Mouse (Mus musculus) stomach, embryonic 14.5 days (tissue): Measurements from ENCODE around the gene Rassf8. TPM values are rescaled to one million over a fixed set of nuclear protein-coding genes. Genes with fewer than 3 reads are reported as not detected.

ENCODE experiments used
- ATAC-seq: fragments of 200-750 bp; cut with Nextera tagmentation; 2 replicates; pipeline ENCODE4 v1.8.0; 2017; ENCODE audit warnings: low read depth, moderate TSS enrichment; ENCODE audit not compliant: insufficient number of reproducible peaks, insufficient read depth, low FRiP score
- H3K27ac ChIP-seq: fragments of 300-500 bp; sonication (generic); 2 replicates; pipeline ENCODE4 v1.5.1; 2014; ENCODE audit warnings: mild to moderate bottlenecking, low read length, moderate library complexity, mixed read lengths
- H3K27me3 ChIP-seq: fragments of 300-500 bp; sonication (generic); 2 replicates; pipeline ENCODE4 v1.6.1; 2014; ENCODE audit warnings: low read length, control low read depth, mixed read lengths; ENCODE audit not compliant: control insufficient read depth, insufficient read depth
- H3K36me3 ChIP-seq: fragments of 300-500 bp; sonication (generic); 2 replicates; pipeline ENCODE4 v1.6.1; 2014; ENCODE audit warnings: mild to moderate bottlenecking, control low read depth, low read length, moderate library complexity, mixed read lengths; ENCODE audit not compliant: control insufficient read depth, insufficient read depth
- H3K4me1 ChIP-seq: fragments of 300-500 bp; sonication (generic); 2 replicates; pipeline ENCODE4 v1.6.1; 2014; ENCODE audit warnings: low read length, control low read depth, mixed read lengths; ENCODE audit not compliant: control insufficient read depth, insufficient read depth
- H3K4me2 ChIP-seq: fragments of 300-500 bp; sonication (generic); replicated peaks from 2 replicates; pipeline ENCODE4 v1.6.1; 2014; ENCODE audit warnings: low read depth, low read length, control low read depth
- H3K4me3 ChIP-seq: fragments of 300-500 bp; sonication (generic); 2 replicates; pipeline ENCODE4 v1.5.1; 2014; ENCODE audit warnings: low read depth, low read length, control low read depth
- H3K9ac ChIP-seq: fragments of 300-500 bp; sonication (generic); replicated peaks from 2 replicates; pipeline ENCODE4 v1.6.1; 2014; ENCODE audit warnings: low read depth, mild to moderate bottlenecking, control low read depth, low read length, moderate library complexity, mixed read lengths
- H3K9me3 ChIP-seq: fragments of 300-500 bp; sonication (generic); 2 replicates; pipeline ENCODE4 v1.6.1; 2016; ENCODE audit warnings: low read depth, low read length, control low read depth; ENCODE audit not compliant: control insufficient read depth
- WGBS: fragments of 180-500 bp; shearing (Covaris S2); extraction: QIAGEN DNeasy Blood & Tissue Kit; methylation state at CpG from one replicate; pipeline ENCODE4 v1.1.7; 2014; 5-methylcytosine and 5-hydroxymethylcytosine counted together
- polyA plus RNA-seq: library from polyadenylated mRNA; unstranded; fragments of >200 nt; fragmentation: Nextera tagmentation; extraction: Ambion mirVana; gene quantifications from 2 replicates; pipeline ENCODE4 v1.2.1, GENCODE M21; 2014

Gene Rassf8
- polyA plus RNA-seq: 10.5 and 11.4 TPM in 2 replicates

DNA sequence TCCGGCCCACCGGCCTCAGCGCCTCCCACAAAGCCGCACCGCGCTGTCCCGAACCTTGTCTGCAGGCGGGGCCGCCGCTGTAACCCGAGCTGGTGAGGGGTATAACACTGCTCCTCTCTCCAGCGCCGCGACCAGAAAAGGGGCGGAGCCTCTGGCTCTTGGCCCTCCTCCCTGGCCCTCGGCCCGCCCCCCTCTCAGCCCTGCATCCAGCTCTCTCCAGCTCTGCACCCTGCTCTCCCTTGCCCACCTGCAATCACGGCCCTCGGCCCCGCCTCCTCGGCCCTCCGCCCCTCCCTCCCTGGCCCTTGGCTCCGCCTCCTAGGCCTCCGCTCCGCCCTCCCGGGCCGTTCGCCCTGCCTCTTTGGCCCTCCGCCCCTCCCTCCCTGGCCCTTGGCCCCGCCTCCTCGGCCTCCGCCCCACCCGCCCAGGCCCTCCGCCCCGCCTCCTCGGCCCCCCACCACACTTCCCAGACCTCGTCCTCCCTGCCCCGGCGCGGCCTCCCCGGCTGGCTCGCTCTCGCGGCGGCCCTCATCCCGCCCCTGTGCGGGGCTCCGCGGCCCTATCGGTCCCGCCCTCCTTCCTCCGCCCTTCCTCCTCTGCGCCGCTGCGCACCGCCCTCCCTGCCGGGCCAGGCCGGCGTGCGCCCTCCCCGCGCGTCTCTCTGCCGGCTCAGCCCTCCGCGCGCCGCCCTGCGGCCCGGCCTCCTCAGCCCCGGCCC, at the start of gene Rassf8:
Rassf8 (plus strand) TSS at position 617 of the 718 bp plus-strand sequence.
- H3K27ac ChIP-seq: peak within 1 kb of the TSS; percentile 87
- no peaks in the 10 kb centered on the region for H3K9me3 ChIP-seq
- peaks cover 12% of the 10 kb centered on the region; the same call in 1 of the 2 replicates for H3K4me1 ChIP-seq
- no peaks in the 10 kb centered on the region for H3K27me3 ChIP-seq
- no peaks in the 10 kb centered on the region for H3K36me3 ChIP-seq
- peak within 1 kb of the TSS; percentile 57 for H3K4me2 ChIP-seq
- 1% methylated on average over 59 of the region's 71 CpGs for WGBS
- ATAC-seq: peak; percentile 96
- H3K4me3 ChIP-seq: peak within 1 kb of the TSS; percentile 76
- peak within 1 kb of the TSS; percentile 87 for H3K9ac ChIP-seq

DNA sequence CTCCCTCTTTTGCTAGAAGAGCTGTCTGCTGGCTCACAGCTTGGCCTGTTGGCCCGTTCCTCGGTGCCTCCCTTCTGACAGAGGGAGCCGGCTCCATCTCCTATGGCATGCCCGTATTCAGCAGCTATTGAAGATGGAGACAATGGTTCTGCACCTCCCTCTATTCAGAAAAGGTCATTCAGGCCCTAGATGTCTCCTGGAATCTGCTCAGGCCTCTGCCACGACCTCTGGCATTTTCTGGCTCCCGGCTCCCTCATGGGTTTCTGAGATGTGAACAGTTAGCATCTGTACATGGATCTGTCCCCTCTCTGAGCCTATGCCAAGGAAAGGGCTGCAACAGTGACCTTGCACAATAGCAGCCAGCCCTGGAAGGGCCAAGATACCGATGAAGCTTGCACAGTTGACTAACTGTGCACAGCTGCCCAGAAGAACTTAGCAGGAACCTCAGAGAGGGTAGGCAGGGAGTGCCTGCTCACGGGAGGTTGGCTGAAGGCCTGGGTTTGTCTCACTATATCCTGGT, 45.5 kb upstream of the Rassf8 start:
- Histone ChIP-seq H3K4me2 (no peak overlapping the region), H3K36me3 (no peaks in the 10 kb centered on the region), H3K4me3 (no peak overlapping the region), H3K27me3 (no peaks in the 10 kb centered on the region), H3K9ac (no peak overlapping the region), H3K27ac (no peak overlapping the region), H3K9me3 (no peaks in the 10 kb centered on the region), H3K4me1 (no peaks in the 10 kb centered on the region)
- 69% methylated on average over 8 of the region's 8 CpGs for WGBS
- ATAC-seq: no peak

DNA sequence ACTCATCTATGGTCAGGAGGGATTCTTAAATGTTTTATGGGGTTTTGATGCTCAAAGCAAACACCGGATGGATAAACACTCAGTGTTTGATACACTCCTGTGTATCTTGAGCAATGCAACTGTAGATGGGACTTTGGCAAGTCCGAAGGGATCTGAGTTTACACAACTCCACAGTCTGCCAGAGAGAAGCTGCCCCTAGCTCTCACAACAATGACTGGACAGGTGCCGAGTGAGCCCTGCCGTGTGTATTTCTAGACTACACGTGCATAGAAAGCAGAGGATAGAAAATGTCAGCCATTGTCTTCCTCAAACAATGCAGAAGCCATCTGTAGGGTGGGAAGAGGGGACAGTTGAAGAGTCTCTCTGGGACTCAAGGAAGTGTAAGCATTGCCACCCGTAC, 42.9 kb upstream of the Rassf8 start:
- Histone ChIP-seq H3K9me3 (no peaks in the 10 kb centered on the region), H3K4me3 (no peak overlapping the region), H3K4me2 (no peak overlapping the region), H3K9ac (no peak overlapping the region), H3K4me1 (no peaks in the 10 kb centered on the region), H3K36me3 (no peaks in the 10 kb centered on the region), H3K27me3 (no peaks in the 10 kb centered on the region), H3K27ac (no peak overlapping the region)
- 82% methylated on average over 6 of the region's 6 CpGs for WGBS
- no peak for ATAC-seq

DNA sequence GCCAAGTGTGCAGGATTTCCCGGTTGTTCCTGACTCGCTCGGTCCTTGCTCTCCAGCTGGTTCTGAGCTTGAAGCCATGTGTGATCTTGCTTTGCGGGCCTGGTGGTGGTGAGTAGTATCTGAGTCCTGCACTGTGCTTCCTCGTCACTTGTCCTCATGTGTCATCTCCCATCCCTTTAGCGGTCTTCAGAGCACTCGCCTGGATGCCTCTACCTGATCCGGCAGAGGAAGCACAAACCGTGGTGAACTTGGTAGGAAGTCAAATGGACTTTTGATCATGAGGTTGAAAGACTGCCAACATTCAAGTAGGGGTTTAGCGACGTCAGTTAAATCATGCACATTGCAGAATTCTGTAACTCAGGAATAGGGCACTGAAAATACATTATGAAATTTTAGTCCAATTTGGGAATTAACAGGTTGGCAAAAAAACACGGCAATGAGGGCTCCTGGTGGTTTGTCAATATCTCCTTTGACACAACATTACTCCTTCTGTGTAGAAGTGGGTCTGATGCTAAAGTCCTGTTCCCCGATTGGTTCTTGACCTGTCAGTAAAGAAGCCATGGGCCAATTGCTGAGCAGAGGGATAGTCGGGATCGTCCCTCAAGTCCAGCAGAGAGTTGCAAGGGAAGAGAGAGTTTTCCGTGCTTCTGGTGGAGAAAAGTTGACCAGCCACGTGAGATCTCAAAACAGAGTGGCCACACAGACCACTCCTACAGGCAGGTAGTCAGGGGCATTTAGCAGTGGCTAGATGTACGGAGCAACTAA, 36.4 kb upstream of the Rassf8 start:
- WGBS: 85% methylated on average over 18 of the region's 18 CpGs
- Histone ChIP-seq H3K4me3 (no peak overlapping the region), H3K9ac (no peak overlapping the region), H3K9me3 (no peaks in the 10 kb centered on the region), H3K4me1 (no peaks in the 10 kb centered on the region), H3K27me3 (no peaks in the 10 kb centered on the region), H3K4me2 (no peak overlapping the region), H3K27ac (no peak overlapping the region), H3K36me3 (no peaks in the 10 kb centered on the region)
- no peak for ATAC-seq

DNA sequence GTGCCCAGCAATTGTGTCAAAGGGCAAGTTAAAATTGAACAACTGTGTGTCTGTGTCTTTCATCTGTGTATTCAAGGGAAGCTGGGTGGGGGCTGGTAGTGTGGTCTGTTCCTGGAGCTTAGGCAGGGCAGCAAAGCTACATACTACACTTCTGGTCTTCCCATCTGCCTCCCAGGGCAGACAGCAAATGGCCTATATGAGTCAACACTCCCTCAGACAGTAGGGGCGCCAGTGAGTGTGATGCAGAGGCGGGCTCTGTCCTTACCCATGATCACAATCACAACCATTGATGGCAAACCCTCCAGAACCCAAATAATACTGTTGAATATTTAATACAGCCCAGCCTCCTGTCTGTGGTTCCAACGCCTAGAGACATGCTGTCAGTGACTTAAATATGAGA, 35.8 kb upstream of the Rassf8 start:
- Histone ChIP-seq H3K4me3 (no peak overlapping the region), H3K27ac (no peak overlapping the region), H3K4me2 (no peak overlapping the region), H3K9me3 (no peaks in the 10 kb centered on the region), H3K9ac (no peak overlapping the region), H3K4me1 (no peaks in the 10 kb centered on the region), H3K36me3 (no peaks in the 10 kb centered on the region), H3K27me3 (no peaks in the 10 kb centered on the region)
- 87% methylated on average over 3 of the region's 3 CpGs for WGBS
- no peak for ATAC-seq

DNA sequence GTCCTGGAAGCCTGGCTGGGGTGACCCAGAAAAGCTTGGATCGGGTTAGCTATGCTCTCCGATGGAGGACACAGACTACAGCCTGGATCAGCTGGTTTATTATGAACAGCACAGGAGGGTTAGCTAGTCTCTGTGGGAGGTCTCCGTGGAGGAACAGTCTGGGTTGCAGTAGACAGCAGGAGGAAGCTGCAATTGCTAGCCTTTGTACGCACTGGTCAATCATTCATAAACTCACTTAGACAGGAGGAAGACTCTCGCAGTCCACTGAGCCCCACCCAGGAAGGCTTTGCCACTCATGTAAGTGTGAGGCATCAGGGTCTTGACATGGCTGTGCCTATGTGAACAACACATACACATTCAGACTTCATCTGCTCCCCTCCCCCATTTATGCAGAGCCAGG, 35.2 kb upstream of the Rassf8 start:
- Histone ChIP-seq H3K27me3 (no peaks in the 10 kb centered on the region), H3K9ac (no peak overlapping the region), H3K9me3 (no peaks in the 10 kb centered on the region), H3K27ac (no peak overlapping the region), H3K4me1 (no peaks in the 10 kb centered on the region), H3K4me2 (no peak overlapping the region), H3K36me3 (no peaks in the 10 kb centered on the region), H3K4me3 (no peak overlapping the region)
- no peak for ATAC-seq
- 65% methylated on average over 5 of the region's 5 CpGs for WGBS

DNA sequence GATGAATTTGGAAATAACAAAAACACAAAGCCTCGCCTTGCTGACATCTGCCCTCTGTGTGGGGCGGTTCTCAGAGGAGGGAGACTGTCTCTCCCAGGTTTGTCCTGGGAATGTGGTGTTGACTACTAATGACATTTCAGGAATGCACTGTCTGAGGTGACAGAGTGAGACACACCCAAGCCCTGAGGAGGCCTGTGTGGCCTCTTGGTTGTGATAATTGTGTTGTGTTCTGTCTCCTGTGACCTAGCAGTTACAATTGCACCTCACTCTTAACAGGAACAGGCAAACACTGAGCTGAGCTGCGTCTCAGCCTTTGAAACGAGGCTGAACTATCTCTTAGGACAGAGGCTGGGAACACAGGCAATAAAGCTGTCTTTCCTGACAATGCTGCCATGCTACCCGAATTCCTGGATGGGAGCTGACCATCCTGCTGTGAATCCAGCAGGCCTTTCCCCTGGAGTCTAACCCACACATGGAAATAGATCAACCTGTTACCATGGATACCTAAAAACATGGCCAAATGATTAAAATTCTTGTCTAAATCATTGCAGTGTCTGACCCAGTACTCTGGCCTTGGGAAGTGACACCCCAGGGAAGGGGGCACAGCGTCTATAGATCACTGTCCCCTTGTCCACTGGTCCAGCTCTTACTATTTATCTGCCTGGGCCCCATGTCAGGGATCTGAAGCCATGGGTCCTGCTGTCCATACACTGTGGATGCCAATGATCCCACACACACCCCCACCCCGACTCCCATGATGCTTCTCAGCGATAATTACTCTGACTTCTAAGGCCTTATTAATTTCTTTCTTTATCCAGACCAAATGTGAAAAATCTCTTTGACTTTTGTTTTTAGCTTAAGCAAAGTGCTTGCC, 33.1 kb upstream of the Rassf8 start:
- H3K4me2 ChIP-seq: no peak overlapping the region
- H3K36me3 ChIP-seq: no peaks in the 10 kb centered on the region
- H3K9ac ChIP-seq: no peak overlapping the region
- no peaks in the 10 kb centered on the region for H3K4me1 ChIP-seq
- H3K9me3 ChIP-seq: no peaks in the 10 kb centered on the region
- H3K27ac ChIP-seq: no peak overlapping the region
- no peak for ATAC-seq
- no peaks in the 10 kb centered on the region for H3K27me3 ChIP-seq
- 45% methylated on average over 8 of the region's 8 CpGs for WGBS
- no peak overlapping the region for H3K4me3 ChIP-seq

DNA sequence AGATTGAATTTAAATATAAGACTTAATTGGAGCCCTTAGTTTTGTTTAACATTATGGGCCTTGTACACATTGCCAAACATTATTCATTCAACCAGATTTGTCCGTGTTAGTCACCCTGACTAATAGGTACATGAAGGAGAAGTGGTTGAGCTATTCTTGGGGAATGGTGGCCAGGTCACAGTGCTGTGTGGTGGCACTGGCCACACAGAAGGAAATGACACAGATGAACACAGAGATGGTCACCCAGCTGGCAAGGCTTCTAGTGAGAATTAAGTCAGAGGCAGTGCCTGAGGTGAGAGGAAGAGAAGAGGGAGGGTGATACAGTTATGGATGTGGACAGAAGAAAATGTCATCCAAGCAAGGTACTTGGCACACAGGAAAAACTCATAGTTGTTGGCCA, 32.4 kb upstream of the Rassf8 start:
- Histone ChIP-seq H3K9me3 (no peaks in the 10 kb centered on the region), H3K4me2 (no peak overlapping the region), H3K36me3 (no peaks in the 10 kb centered on the region), H3K4me3 (no peak overlapping the region), H3K9ac (no peak overlapping the region), H3K4me1 (no peaks in the 10 kb centered on the region), H3K27me3 (no peaks in the 10 kb centered on the region), H3K27ac (no peak overlapping the region)
- no peak for ATAC-seq
- WGBS: 47% methylated on average over 1 of the region's 1 CpGs
